In genomic region chr6:47272606-47273575, GRCm38 (mm10) we compare ENCODE assay signal across 17 mouse cellular contexts.
DNase-seq lines count a peak whose midpoint lies in the region; ATAC-seq lines count a peak whose summit lies in the region.
"Had no signal": no experiment of that assay in that cellular context is flagged by ENCODE, and none has a peak within 500 bp of the region (broad histone marks: within the 10 kb centered on the region; RNA-seq: fewer than 3 reads in every experiment).

No protein-coding gene starts in this region.

- peak; percentile 9 to 17 for DNase-seq in layer of hippocampus, postnatal 14 days (ENCODE audit: low spot score in 2 of 2)
- DNase-seq in layer of hippocampus, adult 8-10 months (ENCODE audit: low spot score in 2 of 2), result no peak
- DNase-seq in forebrain, embryonic 11.5 days (ENCODE audit: low spot score), result no peak
- DNase-seq in heart, postnatal 4 days, result no peak
- DNase-seq in lung, postnatal 4 days, result no peak
- no peak for DNase-seq in heart, postnatal 36 days
- DNase-seq: adrenal gland, postnatal 36 days; cerebellum, adult 8-10 months; gastrocnemius, adult 2 months; kidney, postnatal 4 days; right cerebral cortex, postnatal 25 days had no signal

- ATAC-seq in forebrain, embryonic 11.5 days (replicated peaks; ENCODE audit: low FRiP score), result peak; percentile 45
- ATAC-seq in hindbrain, embryonic 15.5 days (ENCODE audit: low FRiP score, low read depth), result 0 out of 2 replicates have a peak, but pooled peaks have one; percentile 60
- ATAC-seq in neural tube, embryonic 14.5 days (ENCODE audit: low read depth), result peak; percentile 34; the same call in 1 of the 2 replicates
- ATAC-seq: inflammation-experienced regulatory T-cells, adult 6 months; liver, embryonic 12.5 days had no signal

- no peak overlapping the region for H3K4me3 ChIP-seq in forebrain, embryonic 11.5 days (ENCODE audit: low read depth, low read length)
- no peak overlapping the region for H3K4me3 ChIP-seq in hindbrain, embryonic 15.5 days
- no peak overlapping the region for H3K4me3 ChIP-seq in neural tube, embryonic 14.5 days (ENCODE audit: low read depth, low read length)
- H3K4me3 ChIP-seq: gastrocnemius, adult 2 months; heart, embryonic 10.5 days; liver, embryonic 12.5 days; stomach, embryonic 15.5 days had no signal

- no peak overlapping the region for H3K4me2 ChIP-seq in forebrain, embryonic 11.5 days (ENCODE audit: low read depth, low read length, severe bottlenecking)
- peak overlapping the region; percentile 20; the same call in 1 of the 2 replicates for H3K4me2 ChIP-seq in hindbrain, embryonic 15.5 days
- no peak overlapping the region for H3K4me2 ChIP-seq in neural tube, embryonic 14.5 days (ENCODE audit: low read depth, low read length)
- H3K4me2 ChIP-seq: liver, embryonic 12.5 days; stomach, embryonic 15.5 days had no signal

- no peaks in the 10 kb centered on the region for H3K9me3 ChIP-seq in forebrain, embryonic 11.5 days (ENCODE audit: control insufficient read depth, low read length)
- no peaks in the 10 kb centered on the region for H3K9me3 ChIP-seq in hindbrain, embryonic 15.5 days
- no peaks in the 10 kb centered on the region for H3K9me3 ChIP-seq in neural tube, embryonic 14.5 days (ENCODE audit: control insufficient read depth, low read length)
- H3K9me3 ChIP-seq: heart, embryonic 10.5 days; liver, embryonic 12.5 days; stomach, embryonic 15.5 days had no signal

- H3K36me3 ChIP-seq in forebrain, embryonic 11.5 days (ENCODE audit: control insufficient read depth, insufficient read depth, low read length), result peaks cover 3% of the 10 kb centered on the region; the same call in 1 of the 2 replicates
- H3K36me3 ChIP-seq in hindbrain, embryonic 15.5 days, result no peaks in the 10 kb centered on the region
- no peaks in the 10 kb centered on the region for H3K36me3 ChIP-seq in neural tube, embryonic 14.5 days (ENCODE audit: control insufficient read depth, insufficient read depth, low read length)
- H3K36me3 ChIP-seq: heart, embryonic 10.5 days; liver, embryonic 12.5 days; stomach, embryonic 15.5 days had no signal

- H3K4me1 ChIP-seq in forebrain, embryonic 11.5 days (replicated peaks; ENCODE audit: control insufficient read depth, insufficient read depth, low read length), result peaks cover 6% of the 10 kb centered on the region; the same call in 1 of the 2 replicates
- H3K4me1 ChIP-seq in hindbrain, embryonic 15.5 days (replicated peaks), result peaks cover 14% of the 10 kb centered on the region
- no peaks in the 10 kb centered on the region for H3K4me1 ChIP-seq in neural tube, embryonic 14.5 days (ENCODE audit: control insufficient read depth, insufficient read depth, low read length)
- H3K4me1 ChIP-seq: heart, embryonic 10.5 days; stomach, embryonic 15.5 days had no signal

- intact Hi-C loops in heart, postnatal 36 days (cut with DNase I), result no loop called here

- 0 out of 2 replicates have a peak overlapping the region, but pooled peaks have one; percentile 2 for H3K9ac ChIP-seq in forebrain, embryonic 11.5 days (ENCODE audit: low read length)
- H3K9ac ChIP-seq in hindbrain, embryonic 15.5 days, result no peak overlapping the region
- no peak overlapping the region for H3K9ac ChIP-seq in neural tube, embryonic 14.5 days (replicated peaks; ENCODE audit: low read depth, low read length)
- H3K9ac ChIP-seq: liver, embryonic 12.5 days; stomach, embryonic 15.5 days had no signal

- WGBS in forebrain, embryonic 11.5 days, result 30% methylated on average over 8 of the region's 8 CpGs
- 17% methylated on average over 8 of the region's 8 CpGs for WGBS in hindbrain, embryonic 15.5 days
- WGBS in neural tube, embryonic 14.5 days, result 22% methylated on average over 8 of the region's 8 CpGs

- H3K27ac ChIP-seq in forebrain, embryonic 11.5 days (ENCODE audit: low read depth, low read length), result peak overlapping the region; percentile 65
- peak overlapping the region; percentile 65 for H3K27ac ChIP-seq in hindbrain, embryonic 15.5 days (replicated peaks)
- peak overlapping the region; percentile 24; the same call in 1 of the 2 replicates for H3K27ac ChIP-seq in neural tube, embryonic 14.5 days (ENCODE audit: low read depth, low read length)
- H3K27ac ChIP-seq: gastrocnemius, adult 2 months; heart, embryonic 10.5 days; liver, embryonic 12.5 days; stomach, embryonic 15.5 days had no signal

- H3K27me3 ChIP-seq in forebrain, embryonic 11.5 days (ENCODE audit: control insufficient read depth, insufficient read depth, low read length), result no peaks in the 10 kb centered on the region
- H3K27me3 ChIP-seq in hindbrain, embryonic 15.5 days, result no peaks in the 10 kb centered on the region
- H3K27me3 ChIP-seq in neural tube, embryonic 14.5 days (ENCODE audit: control insufficient read depth, insufficient read depth, low read length), result no peaks in the 10 kb centered on the region
- H3K27me3 ChIP-seq: liver, embryonic 12.5 days; stomach, embryonic 15.5 days had no signal

Comparison
In these comparisons a context has a peak if more than half of its experiments do, and no peak if none do; other contexts are left out.
1. DNase-seq: peak in layer of hippocampus, postnatal 14 days (2 of 2); none in layer of hippocampus, adult 8-10 months (0 of 2), forebrain, embryonic 11.5 days (single experiment), heart, postnatal 4 days (single experiment), lung, postnatal 4 days (0 of 2) and heart, postnatal 36 days (0 of 2).
2. Peak in every context shown above with its lines, with median percentiles within 50 percentile points of each other: ATAC-seq and H3K27ac ChIP-seq.